Mouse (Mus musculus) cerebral cortex, adult 2 months (tissue): ENCODE data around the gene Gm2000.

ENCODE experiments used
- WGBS: fragments of 180-500 bp; shearing (Covaris S2); methylation state at CpG from one replicate; pipeline ENCODE4 v1.1.7; 2018; 5-methylcytosine and 5-hydroxymethylcytosine counted together

Gene Gm2000

GRCm38 (mm10) chr1:156365740-156366139, at the start of gene Gm2000:
Gene Gm2000, plus strand, starts transcription at chr1:156366040.
- WGBS: 93% methylated on average over 8 of the region's 8 CpGs

- 88% methylated on average over 9 of the region's 9 CpGs for WGBS
These were observed 42.7 kb upstream of the Gm2000 start for GRCm38 (mm10) chr1:156323126-156323525.

- WGBS: 69% methylated on average over 4 of the region's 4 CpGs
These were observed 25.0 kb upstream of the Gm2000 start for GRCm38 (mm10) chr1:156340847-156341246.

- 75% methylated on average over 4 of the region's 4 CpGs for WGBS
These were observed 21.4 kb upstream of the Gm2000 start for GRCm38 (mm10) chr1:156344433-156344832.

- WGBS: 96% methylated on average over 4 of the region's 4 CpGs
These were observed 20.2 kb upstream of the Gm2000 start for GRCm38 (mm10) chr1:156345633-156346032.

- WGBS: 63% methylated on average over 4 of the region's 4 CpGs
These were observed 16.8 kb upstream of the Gm2000 start for GRCm38 (mm10) chr1:156349031-156349430.

- WGBS: 91% methylated on average over 4 of the region's 4 CpGs
These were observed 15.4 kb upstream of the Gm2000 start for GRCm38 (mm10) chr1:156350441-156350840.

GRCm38 (mm10) chr1:156352466-156352865, 13.4 kb upstream of the Gm2000 start:
- WGBS: 93% methylated on average over 2 of the region's 2 CpGs

- 92% methylated on average over 3 of the region's 3 CpGs for WGBS
These were observed 15.4 kb downstream of the Gm2000 start for GRCm38 (mm10) chr1:156381217-156381616.

GRCm38 (mm10) chr1:156386232-156386631, 20.4 kb downstream of the Gm2000 start:
- WGBS: 88% methylated on average over 4 of the region's 4 CpGs

- WGBS: 78% methylated on average over 3 of the region's 3 CpGs
These were observed 21.0 kb downstream of the Gm2000 start for GRCm38 (mm10) chr1:156386880-156387279.

GRCm38 (mm10) chr1:156393148-156393547, 27.3 kb downstream of the Gm2000 start:
- 87% methylated on average over 4 of the region's 4 CpGs for WGBS

- WGBS: 95% methylated on average over 3 of the region's 3 CpGs
These were observed 34.3 kb downstream of the Gm2000 start for GRCm38 (mm10) chr1:156400159-156400558.

GRCm38 (mm10) chr1:156402491-156402890, 36.7 kb downstream of the Gm2000 start:
- 76% methylated on average over 2 of the region's 2 CpGs for WGBS

GRCm38 (mm10) chr1:156403251-156403650, 37.4 kb downstream of the Gm2000 start:
- 66% methylated on average over 10 of the region's 10 CpGs for WGBS

GRCm38 (mm10) chr1:156408004-156408403, 42.2 kb downstream of the Gm2000 start:
- 75% methylated on average over 3 of the region's 3 CpGs for WGBS

GRCm38 (mm10) chr1:156408521-156408920, 42.7 kb downstream of the Gm2000 start:
- 87% methylated on average over 4 of the region's 4 CpGs for WGBS
